Comparison of ENCODE assay signal across 11 mouse cellular contexts in genomic region chr9:70987210-70987609, GRCm38 (mm10). TPM values are rescaled to one million over a fixed set of nuclear protein-coding genes. Genes with fewer than 3 reads are reported as not detected.
DNase-seq lines count a peak whose midpoint lies in the region; ATAC-seq and TF ChIP-seq lines count a peak whose summit lies in the region.
"Had no signal": no experiment of that assay in that cellular context is flagged by ENCODE, and none has a peak within 500 bp of the region (broad histone marks: within the 10 kb centered on the region; RNA-seq: fewer than 3 reads in every experiment).

No protein-coding gene starts in this region.

- no peak for TF ChIP-seq CTCF in kidney, postnatal 0 days (IDR thresholded peaks at IDR 0.05; ENCODE audit: low read depth)

- DNase-seq in forebrain, embryonic 10.5 days (ENCODE audit: extremely low spot score, low spot score), result no peak
- DNase-seq in forebrain, embryonic 14.5 days (ENCODE audit: low spot score), result no peak
- peak; percentile 52 for DNase-seq in kidney, postnatal 0 days (ENCODE audit: low spot score)
- no peak for DNase-seq in kidney, adult 9 months
- peak; percentile 12 for DNase-seq in Muller cell, postnatal 12 days (ENCODE audit: inconsistent ontology term)
- peak; percentile 25 for DNase-seq in mesoderm, embryonic 11.5 days (ENCODE audit: low read depth, low spot score)
- no peak for DNase-seq in spleen, postnatal 4 days (ENCODE audit: low spot score in 2 of 2)
- DNase-seq: cerebellum, postnatal 14 days had no signal

- H3K4me3 ChIP-seq in forebrain, embryonic 10.5 days, result no peak overlapping the region
- no peak overlapping the region for H3K4me3 ChIP-seq in forebrain, embryonic 14.5 days (ENCODE audit: low read depth, low read length)
- no peak overlapping the region for H3K4me3 ChIP-seq in kidney, postnatal 0 days (replicated peaks; ENCODE audit: low read depth, low read length)

- WGBS in forebrain, embryonic 10.5 days, result 45% methylated on average over 2 of the region's 2 CpGs
- 41% methylated on average over 2 of the region's 2 CpGs for WGBS in forebrain, embryonic 14.5 days
- 33% methylated on average over 2 of the region's 2 CpGs for WGBS in kidney, postnatal 0 days

- H3K27ac ChIP-seq in forebrain, embryonic 10.5 days, result peak overlapping the region; percentile 44; the same call in 1 of the 2 replicates
- H3K27ac ChIP-seq in forebrain, embryonic 14.5 days (ENCODE audit: low read depth, low read length), result no peak overlapping the region
- H3K27ac ChIP-seq in kidney, postnatal 0 days, result no peak overlapping the region
- H3K27ac ChIP-seq: macrophage had no signal

- peaks cover 17% of the 10 kb centered on the region for H3K4me1 ChIP-seq in forebrain, embryonic 10.5 days
- H3K4me1 ChIP-seq in forebrain, embryonic 14.5 days (ENCODE audit: control insufficient read depth, insufficient read depth, low read length), result no peaks in the 10 kb centered on the region
- 0 out of 2 replicates have a peak, but pooled peaks cover 4% of the 10 kb centered on the region for H3K4me1 ChIP-seq in kidney, postnatal 0 days (replicated peaks; ENCODE audit: insufficient read depth, low read length)

- H3K27me3 ChIP-seq in forebrain, embryonic 10.5 days (ENCODE audit: poor library complexity, severe bottlenecking), result no peaks in the 10 kb centered on the region
- no peaks in the 10 kb centered on the region for H3K27me3 ChIP-seq in forebrain, embryonic 14.5 days (replicated peaks; ENCODE audit: control insufficient read depth, insufficient read depth, low read length)
- no peaks in the 10 kb centered on the region for H3K27me3 ChIP-seq in kidney, postnatal 0 days (ENCODE audit: insufficient read depth, low read length)

- ATAC-seq in forebrain, embryonic 14.5 days, result no peak
- ATAC-seq in kidney, postnatal 0 days (replicated peaks; ENCODE audit: low FRiP score, low read depth), result peak; percentile 49; the same call in 1 of the 2 replicates
- no peak for ATAC-seq in frontal cortex, adult (ENCODE audit: low TSS enrichment)

- H3K36me3 ChIP-seq in forebrain, embryonic 10.5 days (replicated peaks), result no peaks in the 10 kb centered on the region
- H3K36me3 ChIP-seq in forebrain, embryonic 14.5 days (ENCODE audit: control insufficient read depth, insufficient read depth, low read length), result no peaks in the 10 kb centered on the region
- H3K36me3 ChIP-seq in kidney, postnatal 0 days (ENCODE audit: insufficient read depth, low read length), result no peaks in the 10 kb centered on the region

- H3K4me2 ChIP-seq in forebrain, embryonic 14.5 days (ENCODE audit: low read length), result no peak overlapping the region
- H3K4me2 ChIP-seq in kidney, postnatal 0 days (ENCODE audit: low read length), result no peak overlapping the region
- H3K4me2 ChIP-seq: heart, embryonic 11.5 days had no signal

- no peaks in the 10 kb centered on the region for H3K9me3 ChIP-seq in forebrain, embryonic 10.5 days
- no peaks in the 10 kb centered on the region for H3K9me3 ChIP-seq in forebrain, embryonic 14.5 days (replicated peaks; ENCODE audit: control insufficient read depth, low read length)
- H3K9me3 ChIP-seq in kidney, postnatal 0 days (replicated peaks; ENCODE audit: low read length), result no peaks in the 10 kb centered on the region

- no peak overlapping the region for H3K9ac ChIP-seq in forebrain, embryonic 14.5 days (ENCODE audit: low read length)
- H3K9ac ChIP-seq in kidney, postnatal 0 days (ENCODE audit: low read depth, low read length), result no peak overlapping the region

RNA-seq across cellular contexts. Expression of gene Lipc, which starts 35.2 kb away (rescaled TPM):
- polyA plus RNA-seq in forebrain, embryonic 10.5 days (2016; fragmentation: Nextera tagmentation; extraction: Ambion mirVana), result not detected in 2 replicates
- polyA plus RNA-seq in forebrain, embryonic 14.5 days (2014; fragmentation: Nextera tagmentation; extraction: Ambion mirVana), result 0.38 TPM in 1 of 2 replicates, not detected in the other
- 0.45 and 0.46 TPM in 2 replicates for polyA plus RNA-seq in kidney, postnatal 0 days (2015; fragmentation: Nextera tagmentation; extraction: Ambion mirVana)

Comparison
In these comparisons a context has a peak if more than half of its experiments do, and no peak if none do; other contexts are left out.
1. DNase-seq: peak in kidney, postnatal 0 days (single experiment), Muller cell, postnatal 12 days (single experiment) and mesoderm, embryonic 11.5 days (single experiment); none in forebrain, embryonic 10.5 days (single experiment), forebrain, embryonic 14.5 days (single experiment), kidney, adult 9 months (single experiment) and spleen, postnatal 4 days (0 of 2).